Mouse (Mus musculus): ENCODE results near the gene 1700092M07Rik. TPM values are rescaled to one million over a fixed set of nuclear protein-coding genes. Genes with fewer than 3 reads are reported as not detected.
A peak's percentile ranks its signal among the peaks of the same experiment; 100 is the strongest.
"Not testable (repeated sequence)": the region's sequence is repeated elsewhere in the genome, so short reads cannot be mapped to it uniquely, and the experiment has no call there.

1700092M07Rik gene
- polyA plus RNA-seq, 1 experiment from 2014 or later, result 3.4 TPM

- Histone ChIP-seq H3K9me3 (no peaks in the 10 kb centered on the region), H3K4me3 (peak overlapping the region; percentile 84), H3K27me3 (ENCODE audit: poor library complexity, severe bottlenecking) (no peaks in the 10 kb centered on the region), H3K27ac (peak overlapping the region; percentile 94), H3K4me1 (peaks cover 36% of the 10 kb centered on the region), H3K36me3 (replicated peaks) (peaks cover 51% of the 10 kb centered on the region)
- WGBS, result 71% methylated on average over 10 of the region's 10 CpGs
- no peak for DNase-seq (ENCODE audit: extremely low spot score, low spot score)
Observed at GRCm38 (mm10) chr19:8711949-8712869, 28.3 kb upstream of the 1700092M07Rik start.

GRCm38 (mm10) chr19:8712870-8713305 lies 27.6 kb upstream of the 1700092M07Rik start:
- H3K4me1 ChIP-seq, result peaks cover 36% of the 10 kb centered on the region
- H3K9me3 ChIP-seq, result no peaks in the 10 kb centered on the region
- 0% methylated on average over 13 of the region's 13 CpGs for WGBS
- peak; percentile 86 for DNase-seq (ENCODE audit: extremely low spot score, low spot score)
- no peaks in the 10 kb centered on the region for H3K27me3 ChIP-seq (ENCODE audit: poor library complexity, severe bottlenecking)
- H3K27ac ChIP-seq, result peak overlapping the region; percentile 94
- H3K4me3 ChIP-seq, result peak overlapping the region; percentile 84
- peaks cover 44% of the 10 kb centered on the region for H3K36me3 ChIP-seq (replicated peaks)

GRCm38 (mm10) chr19:8713306-8713996 lies 27.1 kb upstream of the 1700092M07Rik start:
- WGBS, result under 1% methylated on average over 51 of the region's 51 CpGs
- peaks cover 36% of the 10 kb centered on the region for H3K4me1 ChIP-seq

GRCm38 (mm10) chr19:8713997-8714652 lies 26.4 kb upstream of the 1700092M07Rik start:
- peak overlapping the region; percentile 94 for H3K27ac ChIP-seq
- no peaks in the 10 kb centered on the region for H3K27me3 ChIP-seq (ENCODE audit: poor library complexity, severe bottlenecking)
- H3K9me3 ChIP-seq, result no peaks in the 10 kb centered on the region
- WGBS, result 9% methylated on average over 13 of the region's 13 CpGs
- peaks cover 32% of the 10 kb centered on the region for H3K36me3 ChIP-seq (replicated peaks)
- no peak for DNase-seq (ENCODE audit: extremely low spot score, low spot score)
- H3K4me1 ChIP-seq, result peaks cover 36% of the 10 kb centered on the region
- peak overlapping the region; percentile 84 for H3K4me3 ChIP-seq

More at GRCm38 (mm10) chr19:8713306-8713996, 27.1 kb upstream of the 1700092M07Rik start:
- Histone ChIP-seq H3K27me3 (ENCODE audit: poor library complexity, severe bottlenecking) (no peaks in the 10 kb centered on the region), H3K9me3 (no peaks in the 10 kb centered on the region), H3K4me3 (peak overlapping the region; percentile 84), H3K36me3 (replicated peaks) (peaks cover 38% of the 10 kb centered on the region), H3K27ac (peak overlapping the region; percentile 94)
- peak; percentile 90 for DNase-seq (ENCODE audit: extremely low spot score, low spot score)

- no peak for DNase-seq (ENCODE audit: extremely low spot score, low spot score)
Observed at GRCm38 (mm10) chr19:8714653-8715481, 25.7 kb upstream of the 1700092M07Rik start.

GRCm38 (mm10) chr19:8715868-8716766 lies 24.4 kb upstream of the 1700092M07Rik start:
- Histone ChIP-seq H3K27ac (no peak overlapping the region), H3K4me3 (no peak overlapping the region), H3K27me3 (ENCODE audit: poor library complexity, severe bottlenecking) (no peaks in the 10 kb centered on the region), H3K4me1 (peaks cover 26% of the 10 kb centered on the region), H3K36me3 (replicated peaks) (peaks cover 12% of the 10 kb centered on the region), H3K9me3 (no peaks in the 10 kb centered on the region)
- DNase-seq (ENCODE audit: extremely low spot score, low spot score), result no peak
- WGBS, result 70% methylated on average over 10 of the region's 10 CpGs

More at GRCm38 (mm10) chr19:8714653-8715481, 25.7 kb upstream of the 1700092M07Rik start:
- no peaks in the 10 kb centered on the region for H3K27me3 ChIP-seq (ENCODE audit: poor library complexity, severe bottlenecking)
- 78% methylated on average over 10 of the region's 10 CpGs for WGBS
- H3K36me3 ChIP-seq (replicated peaks), result peaks cover 24% of the 10 kb centered on the region
- H3K4me3 ChIP-seq, result peak overlapping the region; percentile 84; the same call in 1 of the 2 replicates
- H3K27ac ChIP-seq, result peak overlapping the region; percentile 51; the same call in 1 of the 2 replicates
- no peaks in the 10 kb centered on the region for H3K9me3 ChIP-seq
- peaks cover 36% of the 10 kb centered on the region for H3K4me1 ChIP-seq

- no peak overlapping the region for H3K4me3 ChIP-seq
- H3K36me3 ChIP-seq (replicated peaks), result peaks cover 4% of the 10 kb centered on the region
- no peaks in the 10 kb centered on the region for H3K9me3 ChIP-seq
- no peak overlapping the region for H3K27ac ChIP-seq
- WGBS, result 71% methylated on average over 10 of the region's 10 CpGs
- H3K4me1 ChIP-seq, result peaks cover 26% of the 10 kb centered on the region
- no peak for DNase-seq (ENCODE audit: extremely low spot score, low spot score)
- no peaks in the 10 kb centered on the region for H3K27me3 ChIP-seq (ENCODE audit: poor library complexity, severe bottlenecking)
Observed at GRCm38 (mm10) chr19:8716767-8717475, 23.6 kb upstream of the 1700092M07Rik start.

- Histone ChIP-seq H3K27ac (no peak overlapping the region), H3K27me3 (ENCODE audit: poor library complexity, severe bottlenecking) (no peaks in the 10 kb centered on the region), H3K4me1 (peaks cover 25% of the 10 kb centered on the region), H3K4me3 (no peak overlapping the region), H3K36me3 (replicated peaks) (no peaks in the 10 kb centered on the region), H3K9me3 (no peaks in the 10 kb centered on the region)
- WGBS, result 70% methylated on average over 3 of the region's 3 CpGs
- DNase-seq (ENCODE audit: extremely low spot score, low spot score), result peak; percentile 44
Observed at GRCm38 (mm10) chr19:8718357-8718756, 22.2 kb upstream of the 1700092M07Rik start.

- H3K27ac ChIP-seq; H3K27me3 ChIP-seq (ENCODE audit: poor library complexity, severe bottlenecking); H3K36me3 ChIP-seq (replicated peaks); H3K9me3 ChIP-seq; DNase-seq (ENCODE audit: extremely low spot score, low spot score); H3K4me3 ChIP-seq: not testable (repeated sequence)
- H3K4me1 ChIP-seq, result peaks cover 23% of the 10 kb centered on the region
Observed at GRCm38 (mm10) chr19:8719037-8719436, 21.5 kb upstream of the 1700092M07Rik start.

GRCm38 (mm10) chr19:8721378-8721777 lies 19.1 kb upstream of the 1700092M07Rik start:
- 81% methylated on average over 1 of the region's 1 CpGs for WGBS
- Histone ChIP-seq H3K4me1 (peaks cover 36% of the 10 kb centered on the region), H3K36me3 (replicated peaks) (peaks cover 26% of the 10 kb centered on the region), H3K4me3 (peak overlapping the region; percentile 66; the same call in 1 of the 2 replicates), H3K27ac (no peak overlapping the region), H3K9me3 (no peaks in the 10 kb centered on the region), H3K27me3 (ENCODE audit: poor library complexity, severe bottlenecking) (no peaks in the 10 kb centered on the region)
- no peak for DNase-seq (ENCODE audit: extremely low spot score, low spot score)
